Mouse (Mus musculus) ES-E14 (cell line): ENCODE results near the gene Zfp526.

Experiments
- HCFC1 ChIP-seq: IDR thresholded peaks from 2 replicates; pipeline ENCODE4 v1.6.1; 2012; ENCODE audit warnings: low read length, inconsistent platforms, borderline replicate concordance; ENCODE audit not compliant: insufficient read depth
- MAFK ChIP-seq: IDR thresholded peaks from 2 replicates; pipeline ENCODE4 v1.6.1; 2014; ENCODE audit warnings: mild to moderate bottlenecking, low read depth, low read length, inconsistent platforms; ENCODE audit not compliant: insufficient read depth

DNA sequence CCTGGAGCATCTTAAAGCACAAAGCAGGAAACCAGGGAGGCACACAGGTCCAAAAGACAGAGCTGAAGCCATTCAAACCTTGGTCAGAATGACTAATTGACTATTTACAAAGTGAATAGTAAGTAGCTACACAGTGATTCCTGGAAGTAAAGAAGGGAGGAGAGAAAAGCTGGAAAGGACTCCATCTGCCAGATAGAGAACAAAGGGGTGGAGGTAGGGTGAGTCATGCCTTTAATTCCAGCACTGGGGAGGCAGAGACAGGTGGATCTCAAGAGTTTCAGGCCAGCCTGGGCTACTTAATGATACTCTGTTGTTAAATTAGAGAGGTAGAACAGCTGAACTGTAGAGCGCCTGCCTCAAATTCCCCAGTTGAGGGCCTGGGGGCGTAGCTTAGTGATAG lies 7.1 kb upstream of the Zfp526 start:
- TF ChIP-seq HCFC1: no peak
- TF ChIP-seq MAFK: no peak
